In genomic region chr3:101794666-101795065, GRCm38 (mm10) we compare ENCODE assay signal across 29 mouse cellular contexts. TPM values are rescaled to one million over a fixed set of nuclear protein-coding genes. Genes with fewer than 3 reads are reported as not detected.
A peak's percentile ranks its signal among the peaks of the same experiment; 100 is the strongest.
DNase-seq lines count a peak whose midpoint lies in the region; ATAC-seq and TF ChIP-seq lines count a peak whose summit lies in the region.
"Had no signal": no experiment of that assay in that cellular context is flagged by ENCODE, and none has a peak within 500 bp of the region (broad histone marks: within the 10 kb centered on the region; RNA-seq: fewer than 3 reads in every experiment).

No protein-coding gene starts in this region.

- no peak for TF ChIP-seq CTCF in brain, embryonic 14.5 days (IDR thresholded peaks at IDR 0.05; ENCODE audit: borderline replicate concordance, extremely low read depth, insufficient read depth, insufficient read length)

- no peak for DNase-seq in hindbrain, embryonic 14.5 days (ENCODE audit: low spot score)
- DNase-seq in hindbrain, embryonic 11.5 days (ENCODE audit: low spot score) = no peak
- DNase-seq in brain, embryonic 14.5 days (ENCODE audit: low read depth) = peak; percentile 57
- no peak for DNase-seq in testis, postnatal 10 days (ENCODE audit: low spot score)
- DNase-seq in lung, postnatal 36 days = no peak
- DNase-seq: adrenal gland, postnatal 10 days; cerebellum, adult 11 months; cerebellum, adult 9-10 months; heart, adult 2 months; heart, postnatal 10 days; kidney, adult 2 months; kidney, postnatal 36 days; liver, embryonic 13.5 days; lung, adult 18-20 months; right cerebral cortex, postnatal 14 days had no signal

- no peak overlapping the region for H3K27ac ChIP-seq in forebrain, embryonic 12.5 days
- no peak overlapping the region for H3K27ac ChIP-seq in forebrain, embryonic 15.5 days (replicated peaks)
- no peak overlapping the region for H3K27ac ChIP-seq in hindbrain, embryonic 14.5 days
- H3K27ac ChIP-seq in hindbrain, embryonic 11.5 days (ENCODE audit: low read depth, low read length) = no peak overlapping the region
- H3K27ac ChIP-seq in midbrain, embryonic 15.5 days = peak overlapping the region; percentile 40
- H3K27ac ChIP-seq: forebrain, embryonic 13.5 days; heart, adult 2 months; heart, embryonic 13.5 days; hindbrain, embryonic 15.5 days; intestine, embryonic 15.5 days; layer of hippocampus, adult 2 months; limb, embryonic 10.5 days; limb, embryonic 15.5 days; liver, embryonic 13.5 days; macrophage had no signal

- no peaks in the 10 kb centered on the region for H3K36me3 ChIP-seq in forebrain, embryonic 12.5 days (replicated peaks)
- H3K36me3 ChIP-seq in forebrain, embryonic 15.5 days = no peaks in the 10 kb centered on the region
- H3K36me3 ChIP-seq in hindbrain, embryonic 14.5 days (replicated peaks; ENCODE audit: control insufficient read depth, insufficient read depth) = no peaks in the 10 kb centered on the region
- H3K36me3 ChIP-seq in hindbrain, embryonic 11.5 days (ENCODE audit: control insufficient read depth, insufficient read depth, low read length) = no peaks in the 10 kb centered on the region
- H3K36me3 ChIP-seq in midbrain, embryonic 15.5 days (replicated peaks) = no peaks in the 10 kb centered on the region
- H3K36me3 ChIP-seq: heart, embryonic 13.5 days; hindbrain, embryonic 15.5 days; intestine, embryonic 15.5 days; limb, embryonic 10.5 days; limb, embryonic 15.5 days; liver, embryonic 13.5 days had no signal

- H3K4me3 ChIP-seq in forebrain, embryonic 12.5 days (replicated peaks) = no peak overlapping the region
- no peak overlapping the region for H3K4me3 ChIP-seq in forebrain, embryonic 15.5 days
- H3K4me3 ChIP-seq in hindbrain, embryonic 14.5 days (replicated peaks; ENCODE audit: low read length) = no peak overlapping the region
- H3K4me3 ChIP-seq in hindbrain, embryonic 11.5 days (ENCODE audit: low read depth, low read length) = no peak overlapping the region
- no peak overlapping the region for H3K4me3 ChIP-seq in midbrain, embryonic 15.5 days
- H3K4me3 ChIP-seq: erythroblast, embryonic 14.5 days; forebrain, embryonic 13.5 days; heart, adult 2 months; heart, embryonic 13.5 days; hindbrain, embryonic 15.5 days; intestine, embryonic 15.5 days; layer of hippocampus, adult 2 months; limb, embryonic 10.5 days; limb, embryonic 15.5 days; liver, embryonic 13.5 days had no signal

- no peaks in the 10 kb centered on the region for H3K9me3 ChIP-seq in forebrain, embryonic 12.5 days
- no peaks in the 10 kb centered on the region for H3K9me3 ChIP-seq in forebrain, embryonic 15.5 days
- no peaks in the 10 kb centered on the region for H3K9me3 ChIP-seq in hindbrain, embryonic 14.5 days (ENCODE audit: control insufficient read depth, low read length)
- no peaks in the 10 kb centered on the region for H3K9me3 ChIP-seq in hindbrain, embryonic 11.5 days (ENCODE audit: control insufficient read depth, low read length)
- no peaks in the 10 kb centered on the region for H3K9me3 ChIP-seq in midbrain, embryonic 15.5 days
- H3K9me3 ChIP-seq: forebrain, embryonic 13.5 days; heart, embryonic 13.5 days; hindbrain, embryonic 15.5 days; intestine, embryonic 15.5 days; limb, embryonic 10.5 days; limb, embryonic 15.5 days; liver, embryonic 13.5 days had no signal

- H3K4me2 ChIP-seq in forebrain, embryonic 12.5 days = no peak overlapping the region
- H3K4me2 ChIP-seq in forebrain, embryonic 15.5 days (replicated peaks) = no peak overlapping the region
- H3K4me2 ChIP-seq in hindbrain, embryonic 14.5 days (replicated peaks) = no peak overlapping the region
- H3K4me2 ChIP-seq in hindbrain, embryonic 11.5 days (replicated peaks; ENCODE audit: low read depth, low read length) = no peak overlapping the region
- H3K4me2 ChIP-seq in midbrain, embryonic 15.5 days = no peak overlapping the region
- H3K4me2 ChIP-seq: forebrain, embryonic 13.5 days; heart, embryonic 13.5 days; hindbrain, embryonic 15.5 days; intestine, embryonic 15.5 days; limb, embryonic 15.5 days; liver, embryonic 13.5 days had no signal

- WGBS in forebrain, embryonic 12.5 days = 56% methylated on average over 9 of the region's 9 CpGs
- WGBS in forebrain, embryonic 15.5 days = 50% methylated on average over 9 of the region's 9 CpGs
- WGBS in hindbrain, embryonic 14.5 days = 42% methylated on average over 9 of the region's 9 CpGs
- 75% methylated on average over 9 of the region's 9 CpGs for WGBS in hindbrain, embryonic 11.5 days
- 40% methylated on average over 9 of the region's 9 CpGs for WGBS in midbrain, embryonic 15.5 days

- H3K27me3 ChIP-seq in forebrain, embryonic 12.5 days = peaks cover 10% of the 10 kb centered on the region; the same call in 1 of the 2 replicates
- no peaks in the 10 kb centered on the region for H3K27me3 ChIP-seq in forebrain, embryonic 15.5 days
- H3K27me3 ChIP-seq in hindbrain, embryonic 14.5 days (ENCODE audit: control insufficient read depth, insufficient read depth, low read length) = 0 out of 2 replicates have a peak, but pooled peaks cover 3% of the 10 kb centered on the region
- H3K27me3 ChIP-seq in hindbrain, embryonic 11.5 days (ENCODE audit: control insufficient read depth, insufficient read depth, low read length) = no peaks in the 10 kb centered on the region
- no peaks in the 10 kb centered on the region for H3K27me3 ChIP-seq in midbrain, embryonic 15.5 days (replicated peaks)
- H3K27me3 ChIP-seq: forebrain, embryonic 13.5 days; heart, embryonic 13.5 days; hindbrain, embryonic 15.5 days; intestine, embryonic 15.5 days; limb, embryonic 15.5 days; liver, embryonic 13.5 days; Patski had no signal

- TF ChIP-seq POLR2A in brain, embryonic 14.5 days (IDR thresholded peaks at IDR 0.05; ENCODE audit: borderline replicate concordance, extremely low read depth, insufficient read depth, insufficient read length, poor library complexity, severe bottlenecking) = no peak

- ATAC-seq in forebrain, embryonic 12.5 days (ENCODE audit: low FRiP score) = peak; percentile 39; the same call in 1 of the 2 replicates
- ATAC-seq in forebrain, embryonic 15.5 days (replicated peaks) = no peak
- ATAC-seq in hindbrain, embryonic 14.5 days (ENCODE audit: low FRiP score) = 0 out of 2 replicates have a peak, but pooled peaks have one; percentile 18
- ATAC-seq in hindbrain, embryonic 11.5 days (ENCODE audit: low FRiP score) = no peak
- ATAC-seq in midbrain, embryonic 15.5 days (replicated peaks) = no peak
- ATAC-seq: forebrain, embryonic 13.5 days; intestine, embryonic 15.5 days; lung, postnatal 0 days; Patski had no signal

- H3K4me1 ChIP-seq in forebrain, embryonic 12.5 days = peaks cover 30% of the 10 kb centered on the region
- H3K4me1 ChIP-seq in forebrain, embryonic 15.5 days = peaks cover 19% of the 10 kb centered on the region
- peaks cover 31% of the 10 kb centered on the region; the same call in 1 of the 2 replicates for H3K4me1 ChIP-seq in hindbrain, embryonic 14.5 days (replicated peaks; ENCODE audit: control insufficient read depth, insufficient read depth, low read length)
- no peaks in the 10 kb centered on the region for H3K4me1 ChIP-seq in hindbrain, embryonic 11.5 days (replicated peaks; ENCODE audit: control insufficient read depth, insufficient read depth, low read length)
- H3K4me1 ChIP-seq in midbrain, embryonic 15.5 days = peaks cover 32% of the 10 kb centered on the region
- H3K4me1 ChIP-seq: liver, embryonic 13.5 days had no signal

- H3K9ac ChIP-seq in forebrain, embryonic 12.5 days = no peak overlapping the region
- no peak overlapping the region for H3K9ac ChIP-seq in forebrain, embryonic 15.5 days (replicated peaks)
- no peak overlapping the region for H3K9ac ChIP-seq in hindbrain, embryonic 14.5 days
- no peak overlapping the region for H3K9ac ChIP-seq in hindbrain, embryonic 11.5 days (ENCODE audit: low read depth, low read length)
- H3K9ac ChIP-seq in midbrain, embryonic 15.5 days = no peak overlapping the region
- H3K9ac ChIP-seq: forebrain, embryonic 13.5 days; heart, embryonic 13.5 days; hindbrain, embryonic 15.5 days; intestine, embryonic 15.5 days; limb, embryonic 15.5 days; liver, embryonic 13.5 days had no signal

RNA-seq across cellular contexts. Expression of gene Mab21l3, which starts 54.1 kb away (rescaled TPM):
- polyA plus RNA-seq in forebrain, embryonic 12.5 days (2016; fragmentation: Nextera tagmentation; extraction: Ambion mirVana) = 0.66 and 0.78 TPM in 2 replicates
- polyA plus RNA-seq in forebrain, embryonic 15.5 days (2015; fragmentation: Nextera tagmentation; extraction: Ambion mirVana) = 0.32 and 0.56 TPM in 2 replicates
- 0.08 and 0.12 TPM in 2 replicates for polyA plus RNA-seq in hindbrain, embryonic 14.5 days (2014; fragmentation: Nextera tagmentation; extraction: Ambion mirVana)
- polyA plus RNA-seq in hindbrain, embryonic 11.5 days (2014; fragmentation: Nextera tagmentation; extraction: Ambion mirVana) = 0.31 and 0.59 TPM in 2 replicates
- 0.51 and 0.55 TPM in 2 replicates for polyA plus RNA-seq in brain, embryonic 14.5 days (2012; rRNA removed)
- 0.14 and 0.21 TPM in 2 replicates for polyA plus RNA-seq in midbrain, embryonic 15.5 days (2015; fragmentation: Nextera tagmentation; extraction: Ambion mirVana)
- polyA plus RNA-seq: erythroblast, embryonic 14.5 days had no signal

Comparison
In these comparisons a context has a peak if more than half of its experiments do, and no peak if none do; other contexts are left out.
1. ATAC-seq: peak in forebrain, embryonic 12.5 days (single experiment) and hindbrain, embryonic 14.5 days (single experiment); none in forebrain, embryonic 15.5 days (single experiment), hindbrain, embryonic 11.5 days (single experiment) and midbrain, embryonic 15.5 days (single experiment).